Mouse (Mus musculus) olfactory bulb, adult 2 months (tissue): Measurements from ENCODE around the gene Sh3pxd2a.

ENCODE experiments used
- CTCF ChIP-seq: fragments of 200-500 bp; IDR thresholded peaks from 2 replicates; pipeline ENCODE4 v1.5.1; 2012; ENCODE audit warnings: low read depth, mild to moderate bottlenecking, low read length, moderate library complexity; ENCODE audit not compliant: insufficient read depth
- POLR2A ChIP-seq: fragments of 200-500 bp; IDR thresholded peaks from 2 replicates; pipeline ENCODE4 v1.6.1; 2012; ENCODE audit warnings: mild to moderate bottlenecking, low read depth, low read length, moderate library complexity; ENCODE audit not compliant: insufficient read depth

- TF ChIP-seq CTCF (no peak), POLR2A (no peak)
Measured at GRCm38 (mm10) chr19:47402976-47403375, 61.2 kb downstream of the Sh3pxd2a start.
